Mouse (Mus musculus) layer of hippocampus, adult 9-10 months (tissue): Measurements from ENCODE around the gene Cntrl.

Experiments used
- DNase-seq: peaks from one replicate; pipeline ENCODE4 v3.0.0; 2022; ENCODE audit warnings: low spot score

The Cntrl gene

GRCm38 (mm10) chr2:35222822-35223391 is 113.6 kb downstream of the Cntrl start:
- no peak for DNase-seq

- DNase-seq = no peak
Observed at GRCm38 (mm10) chr2:35224285-35224684, 115.0 kb downstream of the Cntrl start.

GRCm38 (mm10) chr2:35228145-35228544 is 118.9 kb downstream of the Cntrl start:
- DNase-seq = no peak
